Mouse (Mus musculus): ENCODE measurements around the gene Selplg.

- TF ChIP-seq POLR2A (IDR thresholded peaks at IDR 0.05; ENCODE audit: insufficient read length, low read depth) (no peak), MAX (IDR thresholded peaks at IDR 0.05; ENCODE audit: low read depth) (no peak), TCF12 (IDR thresholded peaks at IDR 0.05; ENCODE audit: insufficient read depth, poor library complexity, severe bottlenecking) (no peak), USF1 (IDR thresholded peaks at IDR 0.05; ENCODE audit: low read depth) (no peak), E2F4 (IDR thresholded peaks at IDR 0.05; ENCODE audit: insufficient read depth) (no peak), SRF (IDR thresholded peaks at IDR 0.05; ENCODE audit: control insufficient read depth, insufficient read length, low read depth) (no peak), POLR2AphosphoS2 (IDR thresholded peaks at IDR 0.05; ENCODE audit: insufficient read length, low read depth) (no peak), MYOG (IDR thresholded peaks at IDR 0.05; ENCODE audit: control insufficient read depth in 1 of 3, insufficient read depth in 1 of 3, insufficient read length in 2 of 3, low read depth in 2 of 3) (no peak), CEBPB (IDR thresholded peaks at IDR 0.05; ENCODE audit: insufficient read depth, poor library complexity, severe bottlenecking) (no peak), TCF3 (IDR thresholded peaks at IDR 0.05; ENCODE audit: insufficient read length, low read depth) (no peak), MYOD1 (IDR thresholded peaks at IDR 0.05; ENCODE audit: control insufficient read depth in 1 of 3, insufficient read length in 2 of 3, low read depth in 2 of 3) (no peak), REST (IDR thresholded peaks at IDR 0.05; ENCODE audit: insufficient read depth, insufficient read length) (no peak)
Observed at GRCm38 (mm10) chr5:113796401-113797148, 35.9 kb downstream of the Selplg start.

All from myocyte (in vitro differentiated cells).